Mouse (Mus musculus) B cell, adult 2 months (primary cell): ENCODE measurements around the gene AI661453.

Source experiments
- DNase-seq, 2 experiments: peaks; one replicate each; pipeline ENCODE4 v3.0.0; 2022

Gene AI661453

DNA sequence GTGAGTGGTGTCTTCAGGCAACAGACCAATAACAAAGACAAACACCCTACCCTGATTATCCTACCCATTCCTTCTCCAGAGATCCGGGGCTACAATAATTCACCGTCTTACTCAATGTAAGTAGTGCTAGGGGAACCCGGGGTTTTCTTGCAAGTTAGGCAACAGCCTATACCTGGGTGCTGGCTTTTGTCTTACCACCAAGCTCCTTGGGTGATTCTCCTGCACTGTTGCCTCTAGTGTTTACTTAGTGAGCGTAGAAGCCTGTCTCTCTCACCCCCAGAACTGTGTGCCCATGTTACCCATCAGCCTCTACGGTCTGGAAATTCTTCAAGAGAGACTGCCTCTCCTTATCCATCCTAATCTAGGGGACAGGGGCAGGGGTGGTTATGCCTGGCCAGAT, 67.8 kb downstream of the AI661453 start:
- DNase-seq: no peak

GRCm38 (mm10) chr17:47504941-47505346, 68.5 kb downstream of the AI661453 start, which contains the start of gene Ccnd3:
Gene Ccnd3 (plus strand): TSS chr17:47505051.
- DNase-seq: peak; percentile 80 to 81

GRCm38 (mm10) chr17:47505566-47505965, 69.2 kb downstream of the AI661453 start:
- DNase-seq: no peak

- no peak for DNase-seq
Measured at GRCm38 (mm10) chr17:47506042-47506441, 69.6 kb downstream of the AI661453 start.

DNA sequence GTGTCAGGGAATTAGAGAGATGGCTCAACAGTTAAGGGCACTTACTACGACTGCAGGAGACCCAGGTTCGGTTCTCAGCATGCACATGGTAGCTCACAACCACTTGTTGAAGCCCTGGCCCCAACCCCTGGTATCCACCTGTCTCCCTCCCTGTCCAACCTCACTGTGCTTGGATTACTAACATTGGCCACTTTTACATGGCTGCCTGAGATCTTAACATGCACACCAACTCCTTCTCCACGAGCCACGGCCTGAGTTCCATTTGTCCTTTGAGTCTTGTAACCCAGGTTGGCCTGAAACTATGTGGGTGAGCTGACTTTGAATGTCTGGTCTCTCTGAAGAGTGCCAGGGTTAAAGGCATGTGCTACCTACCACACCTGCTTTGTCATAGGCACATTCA, 70.3 kb downstream of the AI661453 start:
- DNase-seq: no peak

DNA sequence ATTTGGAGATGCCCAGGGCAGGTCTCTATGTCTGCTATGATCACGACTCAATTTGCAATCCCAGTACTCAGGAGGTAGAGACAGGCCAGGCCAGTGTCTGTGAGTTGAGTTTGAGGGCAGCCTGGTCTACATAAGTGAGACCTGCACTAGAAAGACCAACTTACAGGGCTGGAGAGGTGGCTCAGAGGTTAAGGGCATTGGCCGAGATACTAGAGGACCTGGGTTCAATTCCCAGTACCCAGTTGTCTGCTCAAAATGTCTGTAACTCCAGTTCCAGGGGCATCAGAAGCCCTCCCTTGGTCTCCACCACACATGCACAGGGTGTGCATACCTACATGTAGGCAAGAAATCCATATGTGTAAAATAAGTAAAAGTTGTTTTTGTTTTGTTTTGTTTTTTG, 71.1 kb downstream of the AI661453 start:
- no peak for DNase-seq

DNA sequence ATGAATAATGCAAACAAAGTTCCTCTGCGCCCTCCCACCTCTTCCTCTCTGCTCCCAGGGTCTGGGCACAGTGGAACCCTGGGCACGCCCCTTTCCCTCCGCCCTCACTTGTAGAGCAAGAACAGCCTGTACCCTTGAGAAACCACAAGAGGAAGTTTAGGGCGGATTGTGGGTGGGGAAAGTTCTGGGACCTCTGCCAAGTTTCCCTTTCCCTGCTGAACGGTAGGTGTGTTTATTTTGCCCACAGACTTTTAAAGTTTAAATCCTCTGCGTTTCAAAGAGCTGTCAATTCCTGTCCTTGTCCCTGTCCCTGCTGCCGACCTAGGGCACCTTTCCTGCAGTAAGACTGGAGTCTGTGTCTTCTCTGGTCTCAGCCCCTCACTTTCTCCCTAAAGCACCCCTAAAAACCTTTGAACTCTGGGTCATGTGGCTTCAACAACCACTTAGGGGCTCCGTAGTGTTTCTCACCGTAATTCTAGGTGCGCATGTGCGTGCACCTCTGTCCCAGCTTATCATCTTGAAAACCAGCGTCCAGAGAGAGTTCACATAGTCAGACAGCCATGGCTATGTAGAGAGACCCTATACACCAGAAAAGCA, 71.7 kb downstream of the AI661453 start:
- peak; percentile 94 to 97 for DNase-seq

GRCm38 (mm10) chr17:47509031-47509705, 72.8 kb downstream of the AI661453 start:
- peak in 1 of 2 experiments; percentile 37 for DNase-seq

DNA sequence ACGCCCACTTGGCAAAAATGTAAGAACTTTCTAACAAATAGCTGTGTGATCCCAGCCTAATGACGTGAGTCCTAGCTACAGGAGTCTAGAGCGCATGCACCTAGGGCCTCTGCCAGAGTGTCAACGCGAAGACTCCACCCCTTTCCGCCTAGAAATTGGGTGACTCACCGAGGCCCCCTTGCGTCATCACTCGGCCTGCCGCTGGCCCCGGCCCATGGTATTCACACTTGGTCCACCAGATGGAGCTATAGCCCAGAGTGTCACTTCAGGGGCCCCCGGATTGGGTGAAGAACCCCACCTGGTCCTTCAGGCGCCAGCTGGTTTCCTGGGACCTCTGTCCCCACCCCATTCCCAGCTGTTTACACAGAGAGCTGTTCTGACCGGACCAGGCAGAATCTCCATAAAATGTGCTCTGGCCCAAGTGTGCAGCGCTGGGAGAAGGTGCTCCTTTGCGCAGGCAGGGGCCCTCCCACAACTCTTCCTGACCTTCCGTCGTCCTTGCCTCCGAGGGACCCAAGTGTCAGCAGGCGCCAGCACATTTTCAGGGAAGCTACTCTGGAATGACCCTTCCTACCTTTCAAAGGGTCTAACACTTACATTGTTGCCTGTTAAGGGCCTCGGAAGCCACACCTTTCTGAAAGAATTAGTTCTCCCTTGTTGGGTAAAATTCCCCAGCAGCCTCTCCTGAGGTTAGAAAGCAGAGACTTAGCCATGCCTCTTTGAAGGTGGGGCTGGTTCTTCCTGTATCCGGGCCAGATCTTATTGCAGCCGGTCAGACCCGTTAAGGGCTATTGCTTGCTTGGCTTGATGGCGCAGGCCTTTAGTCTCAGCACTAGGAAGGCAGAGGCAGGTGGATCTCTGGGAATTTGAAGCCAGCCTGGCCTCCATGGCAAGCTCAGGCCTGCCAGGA, 75.0 kb downstream of the AI661453 start:
- peak; percentile 99 for DNase-seq

DNA sequence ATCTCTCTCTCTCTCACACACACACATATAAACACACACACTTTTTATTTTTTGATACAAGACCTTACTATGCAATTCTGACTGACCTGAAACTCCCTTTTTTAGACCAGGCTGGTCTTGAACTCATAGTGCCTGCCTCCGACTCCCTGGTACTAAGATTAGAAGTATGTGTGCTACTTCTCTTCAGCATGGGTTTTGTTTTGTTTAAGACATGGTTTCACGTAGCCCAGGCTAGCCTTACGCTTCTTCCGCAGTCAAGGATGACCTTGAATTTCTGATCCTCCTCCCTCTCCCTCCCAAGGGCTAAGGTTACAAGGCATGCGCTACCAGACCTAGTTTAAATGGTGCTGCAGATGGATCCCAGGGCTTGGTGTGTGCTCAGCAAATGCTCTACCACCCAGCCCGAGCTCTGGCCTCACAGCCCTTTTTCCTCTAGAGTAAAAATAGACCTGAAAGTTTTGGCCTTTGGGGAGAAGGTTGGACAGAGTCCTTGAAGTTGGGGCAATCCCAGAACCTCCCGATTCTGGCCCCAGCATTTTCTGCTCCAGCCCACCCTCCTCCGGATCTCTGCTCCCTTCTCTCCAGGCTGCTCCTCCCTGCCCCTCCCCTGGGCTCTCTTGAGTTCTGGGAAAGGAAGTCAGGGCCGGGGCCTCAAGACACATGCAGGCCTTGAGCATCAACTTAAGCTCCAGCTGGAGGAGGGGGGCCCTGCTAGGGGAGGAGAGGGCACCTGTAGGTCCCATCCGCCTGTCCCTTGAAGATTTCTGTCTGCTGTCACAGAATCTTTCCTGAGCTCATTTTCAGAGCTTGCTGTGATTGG, 76.8 kb downstream of the AI661453 start:
- DNase-seq: no peak

DNA sequence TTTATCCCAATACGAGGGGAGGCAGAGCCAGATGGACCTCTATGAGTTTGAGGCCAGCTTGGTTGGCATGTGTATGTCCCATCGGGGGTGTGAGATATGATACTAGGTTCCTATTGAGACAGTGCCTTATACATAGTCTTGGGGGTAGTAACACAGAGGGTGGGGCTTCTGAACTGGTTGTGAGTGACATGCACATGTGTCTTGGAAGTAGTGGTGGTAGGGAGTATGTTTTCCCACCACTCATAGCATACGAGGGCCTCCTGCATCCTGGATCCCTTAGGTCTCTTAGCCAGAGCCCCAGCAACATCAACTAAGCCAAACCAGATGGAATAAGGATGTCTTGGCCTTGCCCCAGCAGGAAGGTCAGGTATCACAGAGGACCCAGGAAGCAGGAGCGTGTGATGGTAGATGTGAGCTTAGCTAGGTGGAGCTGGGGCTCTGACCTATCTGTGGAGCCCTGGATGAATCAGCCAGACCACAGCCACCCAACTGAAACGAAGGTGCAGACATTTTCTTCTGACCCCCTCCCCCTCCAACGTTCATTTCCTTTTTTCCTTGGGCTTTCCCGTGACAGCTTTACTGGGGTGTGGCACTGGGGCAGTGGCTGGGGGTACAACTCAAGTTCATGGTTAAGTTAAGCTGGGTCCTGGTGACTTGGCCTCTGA, 78.9 kb downstream of the AI661453 start:
- DNase-seq: peak in 1 of 2 experiments; percentile 44

DNA sequence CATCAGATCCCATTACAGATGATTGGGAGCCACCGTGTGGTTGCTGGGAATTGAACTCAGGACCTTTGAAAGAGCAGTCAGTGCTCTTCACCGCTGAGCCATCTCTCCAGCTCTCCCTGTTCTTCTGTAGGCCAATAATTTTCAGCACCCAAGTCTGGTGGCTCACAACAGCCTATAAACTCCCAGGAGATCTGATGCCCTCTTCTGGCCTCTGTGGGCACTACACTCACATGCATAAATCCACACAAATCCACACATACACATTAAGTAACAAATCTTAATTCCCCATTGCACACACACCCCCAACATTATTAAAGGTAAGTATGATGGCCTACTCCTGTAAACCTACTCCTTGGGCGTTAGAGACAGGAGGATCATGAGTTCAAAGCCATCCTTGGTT, 79.8 kb downstream of the AI661453 start:
- peak; percentile 51 to 54 for DNase-seq

GRCm38 (mm10) chr17:47518205-47518604, 81.8 kb downstream of the AI661453 start:
- DNase-seq: no peak
